Mouse (Mus musculus) cerebellum, adult 2 months (tissue): ENCODE data around the gene Rab19.

ENCODE experiments used
- CTCF ChIP-seq: fragments of 200-500 bp; IDR thresholded peaks from 2 replicates; pipeline ENCODE4 v1.5.1; 2011; ENCODE audit warnings: low read depth, mild to moderate bottlenecking, control low read depth, low read length, moderate library complexity, borderline replicate concordance; ENCODE audit not compliant: insufficient read depth
- POLR2A ChIP-seq: fragments of 200-500 bp; IDR thresholded peaks from 2 replicates; pipeline ENCODE4 v1.6.1; 2011; ENCODE audit warnings: low read length, control low read depth, borderline replicate concordance; ENCODE audit not compliant: insufficient read depth

DNA sequence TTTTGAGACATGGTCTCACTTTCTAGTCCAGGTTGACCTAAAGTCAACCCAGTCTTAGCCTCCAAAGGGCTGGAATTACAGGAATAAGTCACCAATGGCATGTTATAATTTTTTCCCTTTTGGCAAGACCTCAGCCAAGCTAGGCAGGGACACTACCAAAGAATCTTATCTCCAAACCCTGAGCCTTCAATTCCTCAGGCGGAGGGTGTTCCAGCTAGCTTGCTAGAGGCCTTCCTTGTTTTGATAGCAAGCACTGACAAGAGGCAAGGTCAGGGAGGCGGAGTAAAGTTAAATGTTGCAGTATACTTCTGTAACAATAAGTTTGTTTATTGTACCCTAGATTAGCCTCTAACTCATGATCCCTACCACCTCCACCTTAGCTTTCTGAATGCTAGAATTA lies 44.2 kb downstream of the Rab19 start:
- TF ChIP-seq CTCF (no peak), POLR2A (no peak)
